Mouse (Mus musculus) B cell, adult 2 months (primary cell): ENCODE results near the gene Cltb.

Source experiments
- DNase-seq, 2 experiments: peaks; one replicate each; pipeline ENCODE4 v3.0.0; 2022

The Cltb gene

DNA sequence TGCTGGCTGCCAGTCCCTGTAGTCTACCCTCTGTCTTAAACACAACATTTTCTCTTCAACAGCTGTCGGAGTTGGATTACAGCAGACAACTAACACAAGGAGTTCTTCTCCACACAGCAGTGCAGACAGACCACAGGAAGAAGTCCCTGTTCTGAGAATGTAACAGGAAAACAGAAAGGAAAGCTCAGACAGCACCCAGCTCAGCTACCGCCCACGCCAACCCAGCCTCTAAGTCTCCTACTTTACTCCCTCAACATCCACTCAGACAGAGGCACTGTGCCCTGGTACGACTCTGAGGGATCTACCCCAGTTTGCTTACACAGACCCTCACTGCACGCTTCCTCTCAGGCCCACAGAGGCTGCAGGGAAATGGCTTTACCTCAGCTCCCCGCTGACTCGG lies 50.5 kb downstream of the Cltb start:
- no peak for DNase-seq

DNA sequence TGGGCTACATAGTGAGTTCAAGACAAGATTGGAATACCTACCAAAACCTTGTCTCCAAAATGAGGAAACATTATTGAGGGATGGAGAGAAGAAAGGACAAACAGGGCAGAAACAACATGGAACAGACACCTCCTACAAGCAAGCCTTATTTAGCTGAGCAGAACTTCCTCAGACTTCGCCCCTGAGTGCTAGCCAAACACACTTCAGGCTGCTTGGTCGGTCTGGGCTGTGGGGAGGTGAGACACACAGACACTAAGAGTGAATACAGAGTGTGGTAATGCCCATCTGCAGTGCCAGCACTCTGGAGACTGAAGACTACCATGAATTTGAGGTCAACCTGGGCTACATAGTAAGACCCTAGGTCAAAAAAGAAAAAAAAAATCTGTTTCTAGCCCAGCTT lies 51.5 kb downstream of the Cltb start:
- no peak for DNase-seq

DNA sequence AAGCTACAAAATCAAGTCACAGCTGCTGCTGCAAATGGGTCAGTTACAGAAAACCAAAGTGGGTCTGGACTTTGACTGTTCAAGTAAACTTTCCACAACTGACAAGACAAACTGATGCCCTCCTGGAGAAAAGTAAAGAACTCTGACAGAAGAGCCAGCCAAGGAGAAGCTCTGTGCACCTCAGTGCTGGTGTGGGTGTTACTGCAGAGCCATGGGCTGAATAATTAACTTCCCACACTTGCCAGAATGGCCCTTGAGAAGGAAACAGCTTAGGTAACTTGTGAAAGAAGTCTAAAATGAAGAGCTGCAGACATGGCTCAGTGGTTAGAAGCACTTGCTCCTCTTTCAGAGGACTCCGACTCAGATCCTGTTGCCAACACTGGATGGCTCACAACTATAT lies 53.5 kb downstream of the Cltb start:
- DNase-seq = no peak

DNA sequence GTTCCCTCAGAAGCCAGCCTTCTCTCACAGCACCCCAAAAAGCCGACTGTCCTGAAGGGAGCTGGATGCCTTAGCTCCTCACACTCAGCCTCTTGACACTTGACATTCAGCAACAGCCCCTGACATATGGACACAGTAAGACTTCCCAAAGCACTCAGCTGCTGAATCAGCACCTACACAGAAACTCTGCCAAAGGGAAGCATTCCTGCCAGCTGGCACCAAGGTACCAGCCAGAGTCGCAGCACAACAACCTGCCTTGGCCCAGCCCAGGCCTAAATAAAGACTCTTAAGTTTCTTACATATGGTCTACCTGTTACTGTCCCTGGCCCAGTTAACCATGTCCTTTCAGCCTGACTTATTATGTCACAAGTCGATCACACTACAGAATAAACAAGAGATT lies 54.3 kb downstream of the Cltb start:
- no peak for DNase-seq

DNA sequence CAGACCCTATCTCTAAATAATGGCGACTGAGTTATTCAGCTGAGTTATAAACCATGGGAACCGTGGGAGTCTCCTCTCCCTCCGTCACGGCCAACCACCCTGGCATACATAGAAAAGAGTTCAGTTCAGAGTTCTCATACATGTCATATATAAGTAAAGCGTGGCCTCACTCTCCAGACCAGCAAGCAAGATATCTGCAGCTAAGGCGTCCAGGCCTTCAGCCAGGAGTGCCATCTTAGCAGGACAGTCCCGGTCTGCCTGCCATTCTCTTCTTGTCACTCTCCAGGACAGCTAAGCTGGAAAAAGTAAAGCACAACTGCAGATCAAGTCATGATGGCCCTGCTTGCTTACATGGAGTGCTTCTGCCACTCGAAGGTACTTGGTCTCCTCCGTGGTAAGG lies 55.0 kb downstream of the Cltb start:
- DNase-seq = no peak

DNA sequence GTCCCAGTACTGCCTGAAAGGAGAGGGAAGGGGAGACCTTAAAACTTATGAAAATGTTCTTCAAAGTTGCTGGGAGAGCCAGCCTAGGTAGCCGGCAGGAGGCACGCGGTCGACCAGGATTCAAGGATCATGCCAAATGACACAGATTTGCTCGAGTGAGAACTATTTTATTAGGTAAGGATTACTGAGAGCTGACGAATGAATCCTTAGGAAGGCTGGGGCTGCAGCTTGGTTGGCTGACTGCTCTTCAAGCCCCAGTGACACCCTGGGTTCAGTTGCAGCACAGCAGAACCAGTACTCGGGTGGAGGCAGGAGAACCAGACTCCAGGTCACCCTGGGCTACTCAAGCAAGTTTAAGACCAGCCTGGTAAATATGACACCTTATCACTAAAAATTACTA lies 63.1 kb downstream of the Cltb start:
- no peak for DNase-seq
